Mouse (Mus musculus) retina, embryonic 14.5 days (tissue): Measurements from ENCODE around the gene Fam168a.
A peak's percentile ranks its signal among the peaks of the same experiment; 100 is the strongest.

Experiments
- DNase-seq: peaks from one replicate; pipeline ENCODE4 v3.0.0-alpha.2; 2015; ENCODE audit warnings: low spot score

Gene Fam168a

DNA sequence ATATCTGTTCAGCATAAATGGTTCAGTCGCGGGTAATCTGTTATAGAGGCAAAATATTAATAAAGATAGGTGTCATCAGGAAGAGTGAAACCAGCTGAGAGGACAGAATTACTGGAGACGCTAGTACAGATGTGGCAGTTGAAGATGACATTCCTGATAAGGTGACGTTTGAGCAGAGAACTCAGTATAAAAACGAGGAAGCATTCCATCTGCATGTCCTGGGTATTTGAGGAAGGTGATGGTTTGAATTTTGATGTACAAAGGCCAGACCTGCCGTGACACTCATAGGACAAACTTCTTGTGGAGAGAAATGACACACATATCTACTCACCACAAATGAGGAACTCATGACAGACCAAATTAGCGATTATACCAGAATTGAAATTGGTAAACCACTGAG, 73.8 kb downstream of the Fam168a start:
- DNase-seq, result no peak

GRCm38 (mm10) chr7:100784650-100785049, 78.2 kb downstream of the Fam168a start:
- DNase-seq, result no peak

DNA sequence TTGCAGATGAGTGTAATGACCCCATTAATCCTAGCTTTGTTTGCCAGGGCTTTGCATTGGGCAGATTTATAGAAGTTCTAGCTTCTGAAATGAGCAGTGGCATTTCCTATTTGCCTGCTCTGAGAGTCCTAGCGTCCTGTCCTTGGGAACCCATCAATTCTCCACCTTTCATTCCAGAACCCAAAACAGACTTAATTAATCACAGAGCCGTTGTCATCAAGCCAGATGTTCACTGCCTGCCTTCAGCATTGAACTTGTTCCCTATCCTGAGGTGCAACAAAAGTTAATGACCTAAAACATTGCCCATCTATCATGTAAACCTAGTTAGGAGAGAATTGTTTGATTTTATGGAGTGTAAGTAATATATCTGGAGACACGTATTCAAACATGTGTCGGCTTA, 79.0 kb downstream of the Fam168a start:
- DNase-seq, result no peak

GRCm38 (mm10) chr7:100786078-100786477, 79.6 kb downstream of the Fam168a start:
- no peak for DNase-seq

DNA sequence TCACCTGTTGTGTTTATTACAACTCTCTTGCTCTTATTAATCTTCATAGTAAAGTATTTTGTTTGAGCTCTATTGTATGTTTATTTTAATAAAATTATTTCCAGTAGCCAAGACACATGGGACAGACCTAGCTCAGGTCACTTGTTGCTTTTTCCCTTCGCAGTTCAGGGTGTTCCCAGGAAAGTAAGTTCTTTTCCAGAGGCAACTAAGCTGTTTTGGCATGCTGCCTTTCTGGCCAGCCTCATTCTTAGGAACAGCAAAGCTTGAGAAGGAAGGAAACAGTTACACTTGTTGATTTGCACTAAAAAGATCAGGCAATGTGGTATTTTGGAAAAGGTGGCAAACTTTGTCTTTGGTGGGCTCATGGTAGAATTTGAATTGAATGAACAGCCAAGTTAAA, 81.9 kb downstream of the Fam168a start:
- DNase-seq, result no peak

DNA sequence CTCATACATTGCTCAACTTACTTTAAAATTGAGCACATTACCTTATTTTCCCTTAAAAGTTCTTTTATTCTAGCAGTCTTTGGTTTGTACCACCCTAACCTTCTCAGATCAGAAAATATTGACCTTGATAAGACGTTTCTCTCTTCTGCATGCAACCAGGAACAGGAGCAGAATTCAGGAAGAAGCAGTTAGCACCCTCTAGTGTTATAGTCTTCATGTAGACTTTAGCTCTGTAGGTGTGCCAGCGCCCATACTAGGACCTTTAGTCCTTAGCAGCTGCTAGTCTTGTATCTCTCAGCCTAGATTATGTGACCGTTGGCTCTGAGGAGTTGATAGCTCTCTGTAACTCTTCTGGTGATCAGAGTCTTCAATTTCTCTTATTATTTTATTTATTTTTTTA, 92.4 kb downstream of the Fam168a start:
- peak; percentile 20 for DNase-seq

DNA sequence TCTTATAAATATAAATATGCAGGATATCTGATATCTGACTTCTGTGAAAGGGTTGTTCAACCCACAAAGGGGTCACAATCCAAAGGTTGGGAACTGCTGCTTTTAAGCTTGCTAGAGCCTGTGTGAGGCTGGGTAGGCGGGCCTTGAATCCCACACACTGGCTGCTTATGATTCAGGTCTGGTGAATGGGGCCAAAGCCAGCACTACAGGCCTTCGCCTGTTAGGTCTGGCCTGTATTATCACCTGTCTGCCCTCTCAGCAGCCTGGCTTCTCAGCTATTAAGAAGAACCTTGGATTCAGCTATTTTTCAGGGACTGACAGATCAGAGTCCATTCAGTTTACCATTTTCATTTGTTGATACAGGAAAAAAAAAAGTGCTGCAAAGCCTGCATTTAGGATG, 99.0 kb downstream of the Fam168a start:
- DNase-seq, result no peak

DNA sequence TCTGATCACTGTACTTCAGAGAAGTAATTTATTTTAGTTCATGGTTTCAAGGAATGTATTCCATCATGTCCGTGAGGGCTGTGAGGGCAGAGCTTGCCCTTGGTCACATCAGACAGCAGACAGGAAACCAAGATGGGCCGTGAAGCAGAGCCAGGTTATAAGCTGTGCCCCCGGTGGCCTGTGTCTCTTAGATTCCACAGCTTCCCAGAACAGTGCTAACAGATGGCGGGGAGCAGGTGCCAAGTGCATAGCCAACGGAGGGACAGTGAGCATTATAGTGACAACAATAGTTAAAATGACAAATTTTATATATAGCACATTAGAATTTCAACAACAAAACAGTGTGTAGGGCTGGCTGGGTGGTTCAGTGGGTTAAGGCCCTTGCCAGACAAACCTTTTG, 105.5 kb downstream of the Fam168a start:
- no peak for DNase-seq

GRCm38 (mm10) chr7:100812641-100813040, 106.2 kb downstream of the Fam168a start:
- no peak for DNase-seq

DNA sequence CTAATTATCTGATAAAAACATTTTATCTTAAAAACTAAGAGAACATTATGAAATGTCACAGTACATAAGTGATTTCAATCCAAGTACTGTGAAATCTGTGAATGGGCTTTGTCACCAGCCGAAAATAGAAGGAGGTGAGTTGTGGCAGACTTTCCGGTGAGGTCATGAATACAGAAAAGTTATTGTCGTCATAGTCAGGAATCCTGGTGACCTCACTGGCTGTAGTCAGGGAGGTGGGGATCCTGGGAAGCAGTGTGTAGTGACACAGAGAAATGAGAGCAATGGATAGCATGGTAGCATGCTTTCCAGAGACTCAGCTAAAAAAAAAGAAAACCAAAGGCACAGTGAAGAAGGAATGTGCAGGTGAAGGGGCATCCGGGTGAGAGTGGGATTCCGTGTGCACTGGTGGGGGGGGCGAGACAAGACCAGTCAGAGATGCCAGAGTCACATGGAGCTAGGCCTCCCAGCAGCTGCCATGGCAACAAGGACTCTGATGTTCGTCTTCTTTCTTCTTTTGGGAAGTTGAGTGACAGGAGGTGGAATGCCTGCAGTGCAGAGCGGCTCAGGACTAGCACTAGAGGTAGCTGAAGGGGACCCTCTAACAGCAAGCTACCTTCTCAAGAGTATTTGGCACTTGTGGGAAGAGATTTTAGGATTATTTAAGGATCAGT, 109.6 kb downstream of the Fam168a start:
- peak; percentile 42 for DNase-seq

DNA sequence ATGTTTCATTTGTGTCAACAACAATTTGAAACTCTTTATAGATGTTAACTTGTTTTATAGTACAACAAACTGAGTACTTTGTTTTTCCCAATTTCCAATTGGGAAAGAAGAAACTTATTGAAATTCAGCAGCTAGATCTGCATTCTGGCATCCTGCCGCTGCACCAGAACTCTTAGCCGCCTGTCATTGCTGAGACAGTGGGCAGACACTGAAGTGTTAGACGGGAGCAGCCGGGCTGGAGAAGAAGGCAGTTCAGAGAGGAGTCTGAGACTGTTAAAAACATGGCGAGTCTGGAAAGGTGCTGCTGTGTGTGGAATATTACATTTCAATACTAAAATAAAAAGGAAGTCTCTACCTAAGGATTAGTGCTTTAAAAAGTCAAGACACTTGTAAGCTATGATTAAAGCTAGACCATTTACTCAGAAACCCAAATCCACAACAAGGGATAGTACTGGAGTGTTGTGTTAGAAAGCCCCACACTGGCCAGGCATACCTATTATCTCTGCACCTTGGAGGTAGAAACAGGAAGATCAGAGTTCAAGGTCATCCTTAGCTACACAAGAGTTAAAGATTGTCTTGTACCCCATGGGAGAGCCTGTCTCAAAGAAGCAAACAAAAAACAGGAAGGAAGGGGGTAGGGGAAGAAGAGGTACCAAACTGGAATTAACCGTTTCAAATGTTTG, 110.5 kb downstream of the Fam168a start:
- DNase-seq, result no peak

GRCm38 (mm10) chr7:100817442-100817760, 111.0 kb downstream of the Fam168a start:
- no peak for DNase-seq

DNA sequence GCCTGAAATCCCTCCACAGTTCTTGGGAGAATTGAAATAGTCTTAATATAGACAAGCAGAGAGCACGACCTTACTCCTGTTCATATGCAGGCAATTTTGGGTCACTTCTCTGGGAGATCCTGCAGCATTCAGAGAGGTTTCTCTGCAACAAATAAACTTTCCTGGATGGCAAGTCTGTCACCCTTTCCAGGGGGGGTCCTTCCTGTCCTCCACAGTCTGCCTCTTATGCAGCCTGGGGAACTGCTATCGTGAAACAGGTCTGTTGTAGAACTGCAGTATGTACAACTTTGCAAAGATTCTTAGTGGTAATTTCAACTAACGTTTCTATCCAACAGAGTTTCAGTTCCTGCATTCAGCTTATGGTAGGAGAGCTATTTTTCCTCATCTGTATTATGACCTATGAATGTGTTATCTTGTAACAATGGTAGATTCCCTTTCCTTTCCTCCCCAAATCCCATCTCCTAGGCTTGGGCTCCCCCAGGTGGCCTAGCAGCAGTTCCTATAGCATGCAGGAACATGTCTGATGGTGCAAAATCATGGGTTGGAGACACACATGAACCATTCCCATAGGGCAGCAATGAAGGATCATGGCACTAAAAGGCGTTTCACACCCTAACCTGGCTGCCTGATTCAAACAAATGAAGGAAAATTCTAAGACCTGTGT, 112.1 kb downstream of the Fam168a start:
- DNase-seq, result peak; percentile 11

GRCm38 (mm10) chr7:100824661-100825060, 118.2 kb downstream of the Fam168a start:
- DNase-seq, result no peak

DNA sequence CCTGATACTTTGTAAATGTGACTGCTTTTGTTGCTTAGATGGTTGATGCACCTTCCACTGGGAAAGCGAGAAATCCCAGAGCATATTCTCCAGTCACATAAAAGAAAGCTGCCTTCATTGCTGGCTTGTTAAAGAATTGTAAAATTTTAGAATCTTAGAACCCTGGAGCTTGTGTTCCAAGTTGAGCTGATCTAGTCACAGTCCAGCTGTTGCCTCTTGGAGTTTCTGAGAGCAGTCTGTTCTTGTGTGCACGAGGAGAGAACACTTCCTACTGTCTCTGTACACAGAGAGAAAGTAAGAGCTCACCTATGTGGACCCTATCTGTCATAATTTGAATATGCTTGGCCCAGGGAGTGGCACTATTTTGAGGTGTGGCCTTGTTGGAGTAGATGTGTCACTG, 122.1 kb downstream of the Fam168a start:
- no peak for DNase-seq

DNA sequence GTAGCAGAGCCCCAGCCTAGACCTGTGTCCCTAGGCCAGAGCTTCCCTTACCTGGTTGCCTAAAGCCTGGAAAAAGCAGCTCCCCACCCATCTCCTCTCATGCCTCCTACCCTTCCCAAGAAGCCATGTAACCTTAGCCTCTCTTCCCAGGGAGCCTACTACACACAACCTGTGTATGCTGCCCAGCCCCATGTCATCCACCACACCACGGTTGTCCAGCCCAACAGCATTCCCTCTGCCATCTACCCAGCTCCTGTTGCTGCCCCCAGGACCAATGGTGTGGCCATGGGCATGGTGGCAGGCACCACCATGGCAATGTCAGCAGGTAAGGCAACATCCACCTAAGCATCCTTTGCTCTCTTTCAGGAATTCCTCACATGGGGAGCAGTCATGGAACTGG, 127.4 kb downstream of the Fam168a start:
- no peak for DNase-seq

GRCm38 (mm10) chr7:100835168-100835567, 128.7 kb downstream of the Fam168a start:
- DNase-seq, result no peak

DNA sequence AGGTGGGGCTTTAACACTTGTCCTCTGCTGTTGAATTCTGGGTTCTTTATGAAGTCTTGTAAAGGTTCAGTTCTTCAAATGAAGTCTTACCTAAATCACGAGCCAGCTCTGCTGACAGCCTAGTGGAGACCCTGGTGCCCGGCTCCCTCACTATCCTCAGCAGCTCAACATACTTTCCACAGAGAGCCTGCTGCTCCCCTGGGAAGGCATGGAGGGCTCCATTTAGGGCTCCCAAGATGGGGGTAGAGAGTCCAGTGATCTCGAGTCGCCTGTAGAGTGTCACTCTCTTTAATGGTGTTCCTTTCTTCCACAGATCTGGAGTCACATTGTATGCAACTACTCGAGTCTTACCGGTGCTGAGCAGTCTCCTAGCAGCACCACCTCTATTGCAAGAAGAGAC, 129.3 kb downstream of the Fam168a start:
- DNase-seq, result no peak

GRCm38 (mm10) chr7:100836657-100837056, 130.2 kb downstream of the Fam168a start:
- DNase-seq, result no peak

GRCm38 (mm10) chr7:100837701-100838100, 131.3 kb downstream of the Fam168a start:
- DNase-seq, result no peak

DNA sequence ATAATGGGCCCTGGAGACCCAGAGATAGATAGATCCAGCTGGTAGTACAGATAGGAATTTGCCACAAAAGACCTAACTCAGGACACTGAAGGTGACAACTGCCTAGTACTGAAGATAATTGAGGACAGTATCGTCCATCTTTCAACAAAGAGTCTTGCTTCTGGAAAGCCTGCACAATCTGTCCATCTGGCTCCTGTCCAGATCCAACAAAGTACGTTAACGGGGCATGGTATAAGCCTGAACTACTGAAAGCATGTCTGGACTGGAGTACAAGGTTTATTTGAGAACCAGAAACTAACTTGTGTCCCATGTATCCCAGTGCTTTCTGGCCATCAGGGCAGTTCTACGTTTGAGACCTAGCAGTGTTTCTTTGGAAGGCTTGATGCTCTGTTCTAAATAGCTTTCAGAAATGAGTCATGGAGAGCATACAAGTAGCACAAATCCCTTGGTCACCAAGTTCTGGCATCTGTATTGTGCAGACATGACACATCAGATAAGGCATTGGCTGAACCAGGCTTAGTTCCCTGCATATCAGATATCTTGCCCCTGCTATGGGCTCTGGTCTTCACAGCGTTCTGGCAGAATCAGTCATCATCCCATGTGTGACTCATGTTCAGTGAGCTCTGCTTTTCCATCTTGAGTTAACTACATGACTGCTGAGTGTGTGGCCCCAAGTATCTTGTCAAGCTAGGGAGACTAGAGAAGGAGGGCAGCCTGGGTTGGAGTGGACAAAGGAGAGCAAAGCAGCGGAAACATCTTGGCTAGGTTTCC, 133.4 kb downstream of the Fam168a start:
- DNase-seq, result no peak

- DNase-seq, result no peak
These were observed 134.5 kb downstream of the Fam168a start for GRCm38 (mm10) chr7:100840906-100841305.

DNA sequence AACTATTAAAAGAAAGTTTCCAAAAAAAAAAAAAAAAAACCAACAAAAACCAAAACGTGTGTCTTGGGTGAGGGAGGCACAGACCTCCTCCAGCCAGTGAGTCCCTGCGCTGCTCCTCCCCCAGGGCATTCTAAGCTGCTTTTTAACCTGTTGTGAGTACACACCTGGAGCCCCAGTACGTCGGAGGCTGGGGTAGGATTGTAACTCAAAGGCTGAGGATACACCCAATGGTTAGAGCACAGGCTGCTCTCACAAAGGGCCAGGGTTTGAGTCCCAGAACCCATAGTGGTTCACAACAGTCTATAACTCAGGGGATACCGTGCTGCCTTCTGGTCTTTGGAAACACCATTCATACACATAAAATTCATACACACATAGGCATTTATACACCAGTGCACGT, 135.2 kb downstream of the Fam168a start:
- DNase-seq, result no peak
